Mouse (Mus musculus): ENCODE measurements around the gene 1700016C15Rik. TPM values are rescaled to one million over a fixed set of nuclear protein-coding genes. Genes with fewer than 3 reads are reported as not detected.

Gene 1700016C15Rik
- polyA plus RNA-seq, 1 experiment from 2014 or later = not detected

GRCm38 (mm10) chr1:177700560-177700959 is 29.1 kb upstream of the 1700016C15Rik start:
- H3K4me3 ChIP-seq (ENCODE audit: low read depth, low read length) = no peak overlapping the region
- H3K9ac ChIP-seq (ENCODE audit: low read length) = no peak overlapping the region
- H3K9me3 ChIP-seq (replicated peaks; ENCODE audit: control insufficient read depth, low read length) = no peaks in the 10 kb centered on the region
- no peaks in the 10 kb centered on the region for H3K27me3 ChIP-seq (replicated peaks; ENCODE audit: control insufficient read depth, insufficient read depth, low read length)
- H3K4me2 ChIP-seq (ENCODE audit: low read length) = no peak overlapping the region
- 62% methylated on average over 8 of the region's 8 CpGs for WGBS
- no peak for ATAC-seq
- no peaks in the 10 kb centered on the region for H3K4me1 ChIP-seq (ENCODE audit: control insufficient read depth, insufficient read depth, low read length)
- H3K27ac ChIP-seq (ENCODE audit: low read depth, low read length) = no peak overlapping the region
- H3K36me3 ChIP-seq (ENCODE audit: control insufficient read depth, insufficient read depth, low read length) = no peaks in the 10 kb centered on the region
- peak; percentile 35 for DNase-seq (ENCODE audit: low spot score)

DNA sequence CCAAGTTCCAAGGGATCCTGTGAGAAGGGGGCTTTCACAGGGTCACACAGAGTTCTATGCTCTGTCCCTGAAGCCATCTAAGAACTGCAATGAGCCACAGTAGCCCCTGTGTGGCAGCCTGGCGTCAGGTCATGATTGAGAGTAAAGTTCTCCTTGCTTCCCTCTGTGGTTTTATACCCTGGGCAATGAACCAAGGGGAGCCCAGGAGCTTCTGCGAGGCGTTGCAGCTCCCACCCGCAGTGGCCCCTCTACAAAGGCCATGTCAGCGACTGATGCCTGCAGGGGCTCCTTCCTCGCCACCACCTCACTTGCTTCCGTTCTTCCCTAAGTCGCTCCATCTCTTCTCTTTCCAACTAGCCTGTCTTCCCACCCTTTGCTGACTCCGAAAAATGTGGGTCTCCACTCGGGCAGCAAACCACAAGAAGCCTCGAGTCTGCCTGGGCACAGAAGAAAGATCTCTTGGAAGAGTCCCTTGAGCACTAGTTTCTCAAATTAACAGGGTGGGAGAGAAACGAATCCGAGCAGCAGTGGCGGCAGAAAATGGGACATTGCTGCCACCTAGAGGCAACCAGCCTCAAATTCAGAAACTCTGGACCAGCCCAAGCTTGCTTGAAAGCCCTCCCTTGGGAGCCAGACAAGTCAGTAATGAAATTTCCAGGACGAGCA is 27.0 kb upstream of the 1700016C15Rik start:
- ATAC-seq = peak; percentile 92
- WGBS = under 1% methylated on average over 15 of the region's 15 CpGs
- DNase-seq (ENCODE audit: low spot score) = peak; percentile 94
- no peaks in the 10 kb centered on the region for H3K4me1 ChIP-seq (ENCODE audit: control insufficient read depth, insufficient read depth, low read length)
- no peaks in the 10 kb centered on the region for H3K9me3 ChIP-seq (replicated peaks; ENCODE audit: control insufficient read depth, low read length)
- H3K4me3 ChIP-seq (ENCODE audit: low read depth, low read length) = peak overlapping the region; percentile 26
- peak overlapping the region; percentile 51 for H3K9ac ChIP-seq (ENCODE audit: low read length)
- no peak overlapping the region for H3K27ac ChIP-seq (ENCODE audit: low read depth, low read length)
- H3K4me2 ChIP-seq (ENCODE audit: low read length) = peak overlapping the region; percentile 68
- H3K27me3 ChIP-seq (replicated peaks; ENCODE audit: control insufficient read depth, insufficient read depth, low read length) = no peaks in the 10 kb centered on the region
- H3K36me3 ChIP-seq (ENCODE audit: control insufficient read depth, insufficient read depth, low read length) = no peaks in the 10 kb centered on the region

- H3K4me3 ChIP-seq (ENCODE audit: low read depth, low read length) = no peak overlapping the region
- no peak overlapping the region for H3K9ac ChIP-seq (ENCODE audit: low read length)
- WGBS = 48% methylated on average over 6 of the region's 6 CpGs
These were observed 26.3 kb upstream of the 1700016C15Rik start for GRCm38 (mm10) chr1:177703147-177703807.

GRCm38 (mm10) chr1:177705204-177705603 is 24.4 kb upstream of the 1700016C15Rik start:
- Histone ChIP-seq H3K4me1 (ENCODE audit: control insufficient read depth, insufficient read depth, low read length) (no peaks in the 10 kb centered on the region), H3K4me2 (ENCODE audit: low read length) (no peak overlapping the region)

More at GRCm38 (mm10) chr1:177703147-177703807, 26.3 kb upstream of the 1700016C15Rik start:
- ATAC-seq (peak; percentile 4; the same call in 1 of the 2 replicates), DNase-seq (ENCODE audit: low spot score) (no peak)
- 0 out of 2 replicates have a peak overlapping the region, but pooled peaks have one; percentile 68 for H3K4me2 ChIP-seq (ENCODE audit: low read length)
- no peak overlapping the region for H3K27ac ChIP-seq (ENCODE audit: low read depth, low read length)
- no peaks in the 10 kb centered on the region for H3K9me3 ChIP-seq (replicated peaks; ENCODE audit: control insufficient read depth, low read length)
- no peaks in the 10 kb centered on the region for H3K36me3 ChIP-seq (ENCODE audit: control insufficient read depth, insufficient read depth, low read length)
- no peaks in the 10 kb centered on the region for H3K4me1 ChIP-seq (ENCODE audit: control insufficient read depth, insufficient read depth, low read length)
- no peaks in the 10 kb centered on the region for H3K27me3 ChIP-seq (replicated peaks; ENCODE audit: control insufficient read depth, insufficient read depth, low read length)

DNA sequence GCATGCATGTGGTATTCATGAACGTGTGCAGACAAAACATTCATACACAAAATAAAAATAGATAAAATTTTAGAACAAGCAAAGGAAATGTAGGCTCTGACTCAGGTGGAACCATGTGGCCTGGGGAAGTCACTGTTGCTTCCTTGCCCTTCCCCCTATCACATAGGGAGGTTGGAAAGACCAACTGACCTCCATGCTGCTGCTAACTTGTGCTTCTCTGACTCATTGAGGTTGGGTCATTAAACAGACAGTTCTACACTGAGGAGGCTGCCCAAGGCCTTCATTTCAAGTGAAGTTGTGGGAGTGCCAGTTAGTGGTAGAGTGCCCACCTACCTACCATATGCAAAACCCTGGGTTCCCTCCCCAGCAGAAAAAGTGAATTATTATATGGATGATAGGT is 22.0 kb upstream of the 1700016C15Rik start:
- no peak overlapping the region for H3K9ac ChIP-seq (ENCODE audit: low read length)
- no peaks in the 10 kb centered on the region for H3K27me3 ChIP-seq (replicated peaks; ENCODE audit: control insufficient read depth, insufficient read depth, low read length)
- H3K36me3 ChIP-seq (ENCODE audit: control insufficient read depth, insufficient read depth, low read length) = no peaks in the 10 kb centered on the region
- DNase-seq (ENCODE audit: low spot score) (no peak), ATAC-seq (no peak)
- peaks cover 4% of the 10 kb centered on the region; the same call in 1 of the 2 replicates for H3K9me3 ChIP-seq (replicated peaks; ENCODE audit: control insufficient read depth, low read length)
- H3K4me1 ChIP-seq (ENCODE audit: control insufficient read depth, insufficient read depth, low read length) = no peaks in the 10 kb centered on the region
- no peak overlapping the region for H3K4me3 ChIP-seq (ENCODE audit: low read depth, low read length)
- no peak overlapping the region for H3K4me2 ChIP-seq (ENCODE audit: low read length)
- no peak overlapping the region for H3K27ac ChIP-seq (ENCODE audit: low read depth, low read length)
- 91% methylated on average over 1 of the region's 1 CpGs for WGBS

More at GRCm38 (mm10) chr1:177705204-177705603, 24.4 kb upstream of the 1700016C15Rik start:
- 51% methylated on average over 2 of the region's 2 CpGs for WGBS
- H3K9me3 ChIP-seq (replicated peaks; ENCODE audit: control insufficient read depth, low read length) = peaks cover 4% of the 10 kb centered on the region; the same call in 1 of the 2 replicates
- no peak overlapping the region for H3K4me3 ChIP-seq (ENCODE audit: low read depth, low read length)
- DNase-seq (ENCODE audit: low spot score) = no peak
- no peak overlapping the region for H3K9ac ChIP-seq (ENCODE audit: low read length)
- H3K27me3 ChIP-seq (replicated peaks; ENCODE audit: control insufficient read depth, insufficient read depth, low read length) = no peaks in the 10 kb centered on the region
- no peaks in the 10 kb centered on the region for H3K36me3 ChIP-seq (ENCODE audit: control insufficient read depth, insufficient read depth, low read length)
- no peak for ATAC-seq
- H3K27ac ChIP-seq (ENCODE audit: low read depth, low read length) = no peak overlapping the region

GRCm38 (mm10) chr1:177708583-177709055 is 21.0 kb upstream of the 1700016C15Rik start:
- Histone ChIP-seq H3K9me3 (replicated peaks; ENCODE audit: control insufficient read depth, low read length) (peaks cover 4% of the 10 kb centered on the region; the same call in 1 of the 2 replicates), H3K27ac (ENCODE audit: low read depth, low read length) (no peak overlapping the region), H3K4me3 (ENCODE audit: low read depth, low read length) (no peak overlapping the region), H3K9ac (ENCODE audit: low read length) (no peak overlapping the region), H3K4me2 (ENCODE audit: low read length) (no peak overlapping the region), H3K27me3 (replicated peaks; ENCODE audit: control insufficient read depth, insufficient read depth, low read length) (no peaks in the 10 kb centered on the region), H3K4me1 (ENCODE audit: control insufficient read depth, insufficient read depth, low read length) (no peaks in the 10 kb centered on the region), H3K36me3 (ENCODE audit: control insufficient read depth, insufficient read depth, low read length) (no peaks in the 10 kb centered on the region)
- no peak for DNase-seq (ENCODE audit: low spot score)
- 73% methylated on average over 4 of the region's 4 CpGs for WGBS
- no peak for ATAC-seq

DNA sequence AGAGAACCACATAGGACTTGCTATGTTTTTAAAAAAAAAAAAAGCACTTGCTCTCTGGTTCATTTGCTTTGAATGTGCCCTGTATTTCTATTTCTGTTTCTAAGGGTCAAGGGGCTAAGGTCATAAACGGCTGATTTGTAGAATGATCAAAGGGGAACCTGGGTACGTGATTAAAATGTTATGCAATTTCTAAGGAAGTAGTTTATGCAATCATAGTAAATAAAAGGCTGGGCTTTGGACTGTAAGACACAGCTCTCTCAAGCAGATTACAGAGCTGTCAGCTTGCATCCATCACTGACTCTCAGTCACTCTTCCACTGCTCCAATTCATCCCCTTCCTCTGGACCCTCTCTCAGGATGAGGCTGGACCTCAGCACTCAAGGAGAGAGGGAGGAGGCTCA is 18.6 kb upstream of the 1700016C15Rik start:
- H3K4me2 ChIP-seq (ENCODE audit: low read length) = no peak overlapping the region
- no peaks in the 10 kb centered on the region for H3K4me1 ChIP-seq (ENCODE audit: control insufficient read depth, insufficient read depth, low read length)
- ATAC-seq = no peak
- no peaks in the 10 kb centered on the region for H3K27me3 ChIP-seq (replicated peaks; ENCODE audit: control insufficient read depth, insufficient read depth, low read length)
- no peaks in the 10 kb centered on the region for H3K36me3 ChIP-seq (ENCODE audit: control insufficient read depth, insufficient read depth, low read length)
- no peak for DNase-seq (ENCODE audit: low spot score)
- H3K9me3 ChIP-seq (replicated peaks; ENCODE audit: control insufficient read depth, low read length) = peaks cover 4% of the 10 kb centered on the region; the same call in 1 of the 2 replicates
- no peak overlapping the region for H3K27ac ChIP-seq (ENCODE audit: low read depth, low read length)
- WGBS = 85% methylated on average over 2 of the region's 2 CpGs
- no peak overlapping the region for H3K9ac ChIP-seq (ENCODE audit: low read length)
- H3K4me3 ChIP-seq (ENCODE audit: low read depth, low read length) = no peak overlapping the region

DNA sequence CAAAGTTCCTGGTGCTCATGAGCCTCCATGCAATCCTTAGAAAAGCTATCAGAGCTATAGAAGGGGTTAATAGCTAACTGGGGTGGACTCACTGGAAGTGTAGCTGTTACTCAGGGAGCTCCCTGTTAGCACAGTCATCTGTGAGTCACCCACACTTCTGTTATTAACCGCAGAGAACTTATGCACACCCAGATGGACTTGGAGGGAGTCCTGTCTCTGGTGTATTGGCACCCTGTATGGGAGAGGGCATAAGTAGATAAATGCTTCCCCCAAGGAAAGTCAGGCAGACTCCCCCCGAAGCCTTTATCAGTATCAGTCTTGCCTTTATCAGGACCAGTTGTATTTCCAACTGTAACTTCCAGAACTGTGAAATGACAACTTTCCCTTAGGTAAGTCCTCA is 18.2 kb upstream of the 1700016C15Rik start:
- 94% methylated on average over 2 of the region's 2 CpGs for WGBS
- Histone ChIP-seq H3K9me3 (replicated peaks; ENCODE audit: control insufficient read depth, low read length) (peaks cover 4% of the 10 kb centered on the region; the same call in 1 of the 2 replicates), H3K27me3 (replicated peaks; ENCODE audit: control insufficient read depth, insufficient read depth, low read length) (no peaks in the 10 kb centered on the region), H3K27ac (ENCODE audit: low read depth, low read length) (no peak overlapping the region), H3K4me2 (ENCODE audit: low read length) (no peak overlapping the region), H3K9ac (ENCODE audit: low read length) (no peak overlapping the region), H3K36me3 (ENCODE audit: control insufficient read depth, insufficient read depth, low read length) (no peaks in the 10 kb centered on the region), H3K4me3 (ENCODE audit: low read depth, low read length) (no peak overlapping the region), H3K4me1 (ENCODE audit: control insufficient read depth, insufficient read depth, low read length) (no peaks in the 10 kb centered on the region)
- no peak for ATAC-seq
- no peak for DNase-seq (ENCODE audit: low spot score)

Data from forebrain, embryonic 14.5 days (tissue).